Mouse (Mus musculus): ENCODE measurements around the gene Clic5. TPM values are rescaled to one million over a fixed set of nuclear protein-coding genes. Genes with fewer than 3 reads are reported as not detected.

Gene Clic5
- polyA plus RNA-seq, 1 experiment: 0.01 TPM

GRCm38 (mm10) chr17:44212960-44213619 is 24.7 kb downstream of the Clic5 start:
- Histone ChIP-seq H3K79me2 (ENCODE audit: control insufficient read depth, insufficient read depth) (no peaks in the 10 kb centered on the region), H3K27me3 (ENCODE audit: control insufficient read depth, insufficient read depth, insufficient read length) (no peaks in the 10 kb centered on the region), H3K79me3 (ENCODE audit: low read depth) (no peaks in the 10 kb centered on the region), H3K4me3 (ENCODE audit: insufficient read depth, poor library complexity, severe bottlenecking) (no peak overlapping the region), H3K36me3 (ENCODE audit: control insufficient read depth, insufficient read depth) (no peaks in the 10 kb centered on the region), H3ac (ENCODE audit: control insufficient read depth, insufficient read length, low read depth) (no peak overlapping the region)
- no peak for TF ChIP-seq USF1 (IDR thresholded peaks at IDR 0.05; ENCODE audit: low read depth)
- TF ChIP-seq MYOD1 (IDR thresholded peaks at IDR 0.05; ENCODE audit: control insufficient read depth, insufficient read length, low read depth): no peak
- no peak for TF ChIP-seq CTCF (IDR thresholded peaks at IDR 0.05; ENCODE audit: control insufficient read depth, insufficient read depth, insufficient read length)
- TF ChIP-seq CEBPB (IDR thresholded peaks at IDR 0.05; ENCODE audit: low read depth): no peak
- TF ChIP-seq MYOG (IDR thresholded peaks at IDR 0.05; ENCODE audit: control insufficient read depth, extremely low read depth, insufficient read length): no peak

GRCm38 (mm10) chr17:44215196-44215799 is 26.9 kb downstream of the Clic5 start:
- Histone ChIP-seq H3K27me3 (ENCODE audit: control insufficient read depth, insufficient read depth, insufficient read length) (no peaks in the 10 kb centered on the region), H3ac (ENCODE audit: control insufficient read depth, insufficient read length, low read depth) (no peak overlapping the region), H3K79me2 (ENCODE audit: control insufficient read depth, insufficient read depth) (no peaks in the 10 kb centered on the region), H3K36me3 (ENCODE audit: control insufficient read depth, insufficient read depth) (no peaks in the 10 kb centered on the region), H3K4me3 (ENCODE audit: insufficient read depth, poor library complexity, severe bottlenecking) (no peak overlapping the region), H3K79me3 (ENCODE audit: low read depth) (no peaks in the 10 kb centered on the region)
- TF ChIP-seq CEBPB (IDR thresholded peaks at IDR 0.05; ENCODE audit: low read depth) (no peak), MYOD1 (IDR thresholded peaks at IDR 0.05; ENCODE audit: control insufficient read depth, insufficient read length, low read depth) (no peak), USF1 (IDR thresholded peaks at IDR 0.05; ENCODE audit: low read depth) (no peak), MAX (IDR thresholded peaks at IDR 0.05) (no peak), FOSL1 (IDR thresholded peaks at IDR 0.05; ENCODE audit: insufficient read depth, low read length, poor library complexity, severe bottlenecking) (no peak), MYOG (IDR thresholded peaks at IDR 0.05; ENCODE audit: control insufficient read depth, extremely low read depth, insufficient read length) (no peak), CTCF (IDR thresholded peaks at IDR 0.05; ENCODE audit: control insufficient read depth, insufficient read depth, insufficient read length) (no peak)

DNA sequence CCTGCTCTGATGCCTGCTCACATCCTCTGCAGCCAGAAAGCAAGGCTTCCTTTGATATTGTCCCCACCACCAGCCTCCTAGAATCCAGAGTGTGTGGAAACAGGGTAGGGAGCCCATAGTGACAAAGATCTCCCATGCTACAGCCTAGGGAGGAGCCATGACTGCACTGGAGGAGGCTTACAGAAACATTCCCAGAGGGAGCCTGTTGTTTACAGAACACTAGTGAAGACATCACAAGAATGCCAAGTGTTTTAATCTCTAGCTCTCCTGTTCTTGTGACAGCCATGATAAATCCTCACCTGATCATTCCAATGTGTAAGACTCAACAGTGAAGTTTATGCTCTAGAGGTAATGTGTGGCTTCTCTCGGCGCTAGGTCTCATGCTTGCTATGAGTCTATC is 28.8 kb downstream of the Clic5 start:
- no peaks in the 10 kb centered on the region for H3K27me3 ChIP-seq (ENCODE audit: control insufficient read depth, insufficient read depth, insufficient read length)
- no peak overlapping the region for H3ac ChIP-seq (ENCODE audit: control insufficient read depth, insufficient read length, low read depth)
- no peaks in the 10 kb centered on the region for H3K79me3 ChIP-seq (ENCODE audit: low read depth)
- TF ChIP-seq MYOD1 (IDR thresholded peaks at IDR 0.05; ENCODE audit: control insufficient read depth, insufficient read length, low read depth) (no peak), CTCF (IDR thresholded peaks at IDR 0.05; ENCODE audit: control insufficient read depth, insufficient read depth, insufficient read length) (no peak), MYOG (IDR thresholded peaks at IDR 0.05; ENCODE audit: control insufficient read depth, extremely low read depth, insufficient read length) (no peak)
- H3K36me3 ChIP-seq (ENCODE audit: control insufficient read depth, insufficient read depth): no peaks in the 10 kb centered on the region
- H3K4me3 ChIP-seq (ENCODE audit: insufficient read depth, poor library complexity, severe bottlenecking): no peak overlapping the region
- H3K79me2 ChIP-seq (ENCODE audit: control insufficient read depth, insufficient read depth): no peaks in the 10 kb centered on the region

- no peak for TF ChIP-seq MAX (IDR thresholded peaks at IDR 0.05)
- TF ChIP-seq CEBPB (IDR thresholded peaks at IDR 0.05; ENCODE audit: low read depth): no peak
- TF ChIP-seq MYOD1 (IDR thresholded peaks at IDR 0.05; ENCODE audit: control insufficient read depth, insufficient read length, low read depth): no peak
- TF ChIP-seq FOSL1 (IDR thresholded peaks at IDR 0.05; ENCODE audit: insufficient read depth, low read length, poor library complexity, severe bottlenecking): no peak
- no peak for TF ChIP-seq MYOG (IDR thresholded peaks at IDR 0.05; ENCODE audit: control insufficient read depth, extremely low read depth, insufficient read length)
- no peak for TF ChIP-seq CTCF (IDR thresholded peaks at IDR 0.05; ENCODE audit: control insufficient read depth, insufficient read depth, insufficient read length)
- no peak for TF ChIP-seq USF1 (IDR thresholded peaks at IDR 0.05; ENCODE audit: low read depth)
- Histone ChIP-seq H3ac (ENCODE audit: control insufficient read depth, insufficient read length, low read depth) (no peak overlapping the region), H3K79me2 (ENCODE audit: control insufficient read depth, insufficient read depth) (no peaks in the 10 kb centered on the region), H3K79me3 (ENCODE audit: low read depth) (no peaks in the 10 kb centered on the region), H3K4me3 (ENCODE audit: insufficient read depth, poor library complexity, severe bottlenecking) (no peak overlapping the region), H3K27me3 (ENCODE audit: control insufficient read depth, insufficient read depth, insufficient read length) (no peaks in the 10 kb centered on the region), H3K36me3 (ENCODE audit: control insufficient read depth, insufficient read depth) (no peaks in the 10 kb centered on the region)
These were observed 31.6 kb downstream of the Clic5 start for GRCm38 (mm10) chr17:44219943-44220342.

DNA sequence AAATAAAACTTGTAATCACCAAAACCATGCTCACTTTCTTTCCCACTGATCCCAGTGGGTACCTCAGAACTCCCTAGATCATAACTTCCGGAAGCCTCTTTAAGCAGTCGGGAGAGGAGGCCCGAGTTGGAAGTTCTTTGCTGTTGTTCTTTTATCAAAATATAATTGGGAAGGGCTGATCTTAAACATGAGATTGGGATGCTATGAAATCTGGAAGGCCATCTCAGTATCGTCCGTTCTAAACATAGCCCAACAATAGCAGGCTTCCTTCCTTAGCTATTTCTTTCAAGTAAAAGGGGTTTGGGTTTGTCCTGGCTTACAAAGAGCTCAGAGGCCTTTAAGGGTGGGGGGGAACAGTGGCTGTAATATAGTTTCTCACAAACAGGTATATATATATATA is 40.0 kb downstream of the Clic5 start:
- no peak for TF ChIP-seq MYOD1 (IDR thresholded peaks at IDR 0.05; ENCODE audit: control insufficient read depth, insufficient read length, low read depth)
- Histone ChIP-seq H3K79me2 (ENCODE audit: control insufficient read depth, insufficient read depth) (no peaks in the 10 kb centered on the region), H3K27me3 (ENCODE audit: control insufficient read depth, insufficient read depth, insufficient read length) (no peaks in the 10 kb centered on the region), H3K36me3 (ENCODE audit: control insufficient read depth, insufficient read depth) (no peaks in the 10 kb centered on the region), H3K79me3 (ENCODE audit: low read depth) (no peaks in the 10 kb centered on the region), H3ac (ENCODE audit: control insufficient read depth, insufficient read length, low read depth) (no peak overlapping the region), H3K4me3 (ENCODE audit: insufficient read depth, poor library complexity, severe bottlenecking) (no peak overlapping the region)

DNA sequence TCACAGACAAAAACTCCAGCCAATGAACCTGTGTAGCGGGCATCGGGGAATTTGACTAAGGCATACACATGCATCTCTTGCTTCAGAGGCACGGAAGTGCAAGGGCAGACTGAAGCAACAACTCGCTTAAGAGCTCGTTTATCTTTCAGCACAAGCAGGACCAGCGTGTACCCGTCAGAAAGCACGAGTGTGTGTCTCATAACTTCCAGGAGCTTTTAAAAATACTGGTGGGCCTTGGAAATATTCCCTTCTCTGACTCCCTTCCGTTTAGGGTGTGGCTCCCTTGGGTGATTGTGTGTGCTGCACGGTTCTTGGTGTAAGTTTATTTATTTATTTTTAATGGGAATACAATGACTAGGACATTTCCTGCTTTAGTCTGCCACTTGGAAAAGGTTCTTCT is 41.7 kb downstream of the Clic5 start:
- Histone ChIP-seq H3ac (ENCODE audit: control insufficient read depth, insufficient read length, low read depth) (no peak overlapping the region), H3K79me3 (ENCODE audit: low read depth) (no peaks in the 10 kb centered on the region), H3K79me2 (ENCODE audit: control insufficient read depth, insufficient read depth) (no peaks in the 10 kb centered on the region), H3K36me3 (ENCODE audit: control insufficient read depth, insufficient read depth) (no peaks in the 10 kb centered on the region), H3K4me3 (ENCODE audit: insufficient read depth, poor library complexity, severe bottlenecking) (no peak overlapping the region), H3K27me3 (ENCODE audit: control insufficient read depth, insufficient read depth, insufficient read length) (no peaks in the 10 kb centered on the region)
- TF ChIP-seq MAX (IDR thresholded peaks at IDR 0.05): no peak
- TF ChIP-seq MYOD1 (IDR thresholded peaks at IDR 0.05; ENCODE audit: control insufficient read depth, insufficient read length, low read depth): no peak
- TF ChIP-seq USF1 (IDR thresholded peaks at IDR 0.05; ENCODE audit: low read depth): no peak
- TF ChIP-seq CTCF (IDR thresholded peaks at IDR 0.05; ENCODE audit: control insufficient read depth, insufficient read depth, insufficient read length): no peak
- TF ChIP-seq CEBPB (IDR thresholded peaks at IDR 0.05; ENCODE audit: low read depth): no peak
- no peak for TF ChIP-seq MYOG (IDR thresholded peaks at IDR 0.05; ENCODE audit: control insufficient read depth, extremely low read depth, insufficient read length)
- no peak for TF ChIP-seq FOSL1 (IDR thresholded peaks at IDR 0.05; ENCODE audit: insufficient read depth, low read length, poor library complexity, severe bottlenecking)

All from C2C12 (cell line).